8 mouse cellular contexts compared by ENCODE assay signal in the genomic region with DNA sequence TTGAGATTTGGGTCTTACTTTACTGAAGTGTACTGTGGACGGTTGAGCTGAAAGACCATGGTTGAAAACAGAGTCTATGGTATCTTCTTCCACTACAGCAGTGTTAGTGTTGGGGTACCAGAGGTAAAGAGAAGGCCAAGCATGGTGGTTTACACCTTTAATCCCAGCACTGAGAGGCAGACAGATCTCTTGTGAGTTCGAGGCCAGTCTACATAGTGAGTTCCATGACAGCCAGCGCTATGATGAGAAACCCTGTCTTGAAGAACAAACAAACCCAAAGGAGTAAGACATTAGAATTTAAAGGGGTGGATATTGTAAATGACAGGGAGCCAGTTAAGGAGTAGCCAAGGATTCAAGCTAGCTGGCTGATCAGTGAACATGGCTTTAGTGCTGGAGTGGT. TPM values are rescaled to one million over a fixed set of nuclear protein-coding genes. Genes with fewer than 3 reads are reported as not detected.
DNase-seq lines count a peak whose midpoint lies in the region; ATAC-seq and TF ChIP-seq lines count a peak whose summit lies in the region.

No protein-coding gene starts in this region.

- no peak for TF ChIP-seq POLR2A in cortical plate, adult 2 months (IDR thresholded peaks at IDR 0.05; ENCODE audit: extremely low read depth, insufficient read depth, low read length)

- H3K4me2 ChIP-seq in kidney, postnatal 0 days (ENCODE audit: low read length) = peak overlapping the region; percentile 77
- H3K4me2 ChIP-seq in hindbrain, embryonic 16.5 days (ENCODE audit: low read length) = peak overlapping the region; percentile 85
- H3K4me2 ChIP-seq in midbrain, embryonic 15.5 days = peak overlapping the region; percentile 67

- peaks cover 6% of the 10 kb centered on the region for H3K4me1 ChIP-seq in kidney, postnatal 0 days (replicated peaks; ENCODE audit: insufficient read depth, low read length)
- peaks cover 4% of the 10 kb centered on the region for H3K4me1 ChIP-seq in cortical plate, adult 2 months (ENCODE audit: control insufficient read depth, insufficient read depth, low read length)
- H3K4me1 ChIP-seq in hindbrain, embryonic 16.5 days (ENCODE audit: control insufficient read depth, insufficient read depth, low read depth, low read length) = peaks cover 8% of the 10 kb centered on the region
- peaks cover 22% of the 10 kb centered on the region for H3K4me1 ChIP-seq in midbrain, embryonic 15.5 days

- peaks cover 6% of the 10 kb centered on the region; the same call in 1 of the 2 replicates for H3K36me3 ChIP-seq in kidney, postnatal 0 days (ENCODE audit: insufficient read depth, low read length)
- peaks cover 3% of the 10 kb centered on the region; the same call in 1 of the 2 replicates for H3K36me3 ChIP-seq in hindbrain, embryonic 16.5 days (ENCODE audit: control insufficient read depth, insufficient read depth, low read length)
- H3K36me3 ChIP-seq in midbrain, embryonic 15.5 days (replicated peaks) = peaks cover under 1% of the 10 kb centered on the region; the same call in 1 of the 2 replicates

- peak overlapping the region; percentile 57 for H3K4me3 ChIP-seq in kidney, postnatal 0 days (replicated peaks; ENCODE audit: low read depth, low read length)
- peak overlapping the region; percentile 48 for H3K4me3 ChIP-seq in cortical plate, adult 2 months (ENCODE audit: insufficient read depth, low read length)
- H3K4me3 ChIP-seq in hindbrain, embryonic 16.5 days (ENCODE audit: low read length) = peak overlapping the region; percentile 65
- peak overlapping the region; percentile 68 for H3K4me3 ChIP-seq in midbrain, embryonic 15.5 days

- no peaks in the 10 kb centered on the region for H3K27me3 ChIP-seq in kidney, postnatal 0 days (ENCODE audit: insufficient read depth, low read length)
- no peaks in the 10 kb centered on the region for H3K27me3 ChIP-seq in hindbrain, embryonic 16.5 days (replicated peaks; ENCODE audit: control insufficient read depth, insufficient read depth, low read length)
- no peaks in the 10 kb centered on the region for H3K27me3 ChIP-seq in midbrain, embryonic 15.5 days (replicated peaks)

- WGBS in kidney, postnatal 0 days = 74% methylated on average over 3 of the region's 3 CpGs
- WGBS in hindbrain, embryonic 16.5 days = 66% methylated on average over 3 of the region's 3 CpGs
- WGBS in midbrain, embryonic 15.5 days = 70% methylated on average over 3 of the region's 3 CpGs

- no peaks in the 10 kb centered on the region for H3K9me3 ChIP-seq in kidney, postnatal 0 days (replicated peaks; ENCODE audit: low read length)
- no peaks in the 10 kb centered on the region for H3K9me3 ChIP-seq in hindbrain, embryonic 16.5 days (ENCODE audit: control insufficient read depth, low read length)
- H3K9me3 ChIP-seq in midbrain, embryonic 15.5 days = no peaks in the 10 kb centered on the region

- no peak for DNase-seq in kidney, postnatal 0 days (ENCODE audit: low spot score)
- no peak for DNase-seq in kidney, postnatal 14 days
- DNase-seq in c-Kit-positive CD71-positive TER-119-positive erythroid progenitor cells, embryonic 14.5 days (ENCODE audit: low spot score) = no peak
- no peak for DNase-seq in spleen, postnatal 4 days (ENCODE audit: low spot score in 2 of 2)
- no peak for DNase-seq in kidney, adult 9 months

- H3K27ac ChIP-seq in kidney, postnatal 0 days = peak overlapping the region; percentile 83; the same call in 1 of the 2 replicates
- H3K27ac ChIP-seq in cortical plate, adult 2 months (ENCODE audit: insufficient read depth, low read length) = no peak overlapping the region
- peak overlapping the region; percentile 87 for H3K27ac ChIP-seq in hindbrain, embryonic 16.5 days (ENCODE audit: low read depth, low read length)
- peak overlapping the region; percentile 93 for H3K27ac ChIP-seq in midbrain, embryonic 15.5 days

- peak overlapping the region; percentile 75 for H3K9ac ChIP-seq in kidney, postnatal 0 days (ENCODE audit: low read depth, low read length)
- H3K9ac ChIP-seq in hindbrain, embryonic 16.5 days (ENCODE audit: low read depth, low read length) = peak overlapping the region; percentile 83
- peak overlapping the region; percentile 86 for H3K9ac ChIP-seq in midbrain, embryonic 15.5 days

- no peak for ATAC-seq in kidney, postnatal 0 days (replicated peaks; ENCODE audit: low FRiP score, low read depth)
- no peak for ATAC-seq in hindbrain, embryonic 16.5 days
- no peak for ATAC-seq in midbrain, embryonic 15.5 days (replicated peaks)

- no peak for TF ChIP-seq CTCF in kidney, postnatal 0 days (IDR thresholded peaks at IDR 0.05; ENCODE audit: low read depth)
- TF ChIP-seq CTCF in cortical plate, adult 2 months (IDR thresholded peaks at IDR 0.05; ENCODE audit: extremely low read depth, insufficient read depth, low read length) = no peak

RNA-seq across cellular contexts. Expression of a gene that starts 1.0 kb away (rescaled TPM):
- 27.6 and 27.7 TPM in 2 replicates for polyA plus RNA-seq in kidney, postnatal 0 days (2015; fragmentation: Nextera tagmentation; extraction: Ambion mirVana)
- polyA plus RNA-seq in cortical plate, adult 2 months (2012; rRNA removed) = 47.0 and 50.0 TPM in 2 replicates
- 62.9 and 66.0 TPM in 2 replicates for polyA plus RNA-seq in hindbrain, embryonic 16.5 days (2015; fragmentation: Nextera tagmentation; extraction: Ambion mirVana)
- polyA plus RNA-seq in midbrain, embryonic 15.5 days (2015; fragmentation: Nextera tagmentation; extraction: Ambion mirVana) = 67.0 and 73.5 TPM in 2 replicates

RNA-seq across cellular contexts. Expression of a gene that starts 8.5 kb away (rescaled TPM):
- 20.9 and 23.3 TPM in 2 replicates for polyA plus RNA-seq in kidney, postnatal 0 days (2015; fragmentation: Nextera tagmentation; extraction: Ambion mirVana)
- 17.6 and 20.9 TPM in 2 replicates for polyA plus RNA-seq in cortical plate, adult 2 months (2012; rRNA removed)
- polyA plus RNA-seq in hindbrain, embryonic 16.5 days (2015; fragmentation: Nextera tagmentation; extraction: Ambion mirVana) = 12.9 and 16.4 TPM in 2 replicates
- 16.9 and 18.7 TPM in 2 replicates for polyA plus RNA-seq in midbrain, embryonic 15.5 days (2015; fragmentation: Nextera tagmentation; extraction: Ambion mirVana)

RNA-seq across cellular contexts. Expression of a gene that starts 28.7 kb away (rescaled TPM):
- polyA plus RNA-seq in kidney, postnatal 0 days (2015; fragmentation: Nextera tagmentation; extraction: Ambion mirVana) = 49.3 and 61.1 TPM in 2 replicates
- polyA plus RNA-seq in cortical plate, adult 2 months (2012; rRNA removed) = 0.57 and 1.2 TPM in 2 replicates
- polyA plus RNA-seq in hindbrain, embryonic 16.5 days (2015; fragmentation: Nextera tagmentation; extraction: Ambion mirVana) = 26.9 and 32.2 TPM in 2 replicates
- polyA plus RNA-seq in midbrain, embryonic 15.5 days (2015; fragmentation: Nextera tagmentation; extraction: Ambion mirVana) = 17.7 and 23.9 TPM in 2 replicates

RNA-seq across cellular contexts. Expression of a gene that starts 41.8 kb away (rescaled TPM):
- polyA plus RNA-seq in kidney, postnatal 0 days (2015; fragmentation: Nextera tagmentation; extraction: Ambion mirVana) = 55.6 and 58.3 TPM in 2 replicates
- polyA plus RNA-seq in cortical plate, adult 2 months (2012; rRNA removed) = 33.8 and 37.5 TPM in 2 replicates
- polyA plus RNA-seq in hindbrain, embryonic 16.5 days (2015; fragmentation: Nextera tagmentation; extraction: Ambion mirVana) = 30.0 and 36.9 TPM in 2 replicates
- polyA plus RNA-seq in midbrain, embryonic 15.5 days (2015; fragmentation: Nextera tagmentation; extraction: Ambion mirVana) = 22.0 and 22.7 TPM in 2 replicates

RNA-seq across cellular contexts. Expression of a gene that starts 42.8 kb away (rescaled TPM):
- polyA plus RNA-seq in kidney, postnatal 0 days (2015; fragmentation: Nextera tagmentation; extraction: Ambion mirVana) = 11.9 and 13.3 TPM in 2 replicates
- polyA plus RNA-seq in cortical plate, adult 2 months (2012; rRNA removed) = 32.5 and 34.1 TPM in 2 replicates
- polyA plus RNA-seq in hindbrain, embryonic 16.5 days (2015; fragmentation: Nextera tagmentation; extraction: Ambion mirVana) = 18.1 and 20.9 TPM in 2 replicates
- polyA plus RNA-seq in midbrain, embryonic 15.5 days (2015; fragmentation: Nextera tagmentation; extraction: Ambion mirVana) = 20.5 and 21.2 TPM in 2 replicates
